Mouse (Mus musculus): ENCODE measurements around the gene Icam4.

Icam4 gene

DNA sequence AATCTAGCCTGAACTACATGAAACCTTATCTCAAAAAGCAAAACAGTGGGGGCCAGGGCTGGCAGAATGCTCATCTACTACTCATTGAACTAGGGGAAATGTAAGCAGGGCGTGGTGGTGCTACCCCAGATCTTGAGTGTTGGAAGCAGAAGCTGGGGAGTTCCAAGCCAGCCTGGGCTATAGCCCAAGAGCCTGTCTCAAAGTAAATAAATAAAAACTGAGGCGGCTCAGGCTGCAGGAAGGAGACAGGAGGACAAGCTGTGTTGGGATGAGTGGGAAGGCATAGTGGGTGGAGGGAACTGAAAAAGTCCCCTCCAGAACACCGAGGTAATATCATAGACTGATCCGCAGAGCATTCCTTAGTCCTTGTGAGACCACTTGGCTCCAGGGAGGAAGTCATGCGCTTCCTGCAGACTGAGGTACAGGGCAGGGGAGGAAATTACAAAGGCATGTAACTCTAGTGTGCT is 17.3 kb upstream of the Icam4 start:
- no peak for DNase-seq (ENCODE audit: low read depth in 2 of 2, low spot score in 2 of 2)

DNA sequence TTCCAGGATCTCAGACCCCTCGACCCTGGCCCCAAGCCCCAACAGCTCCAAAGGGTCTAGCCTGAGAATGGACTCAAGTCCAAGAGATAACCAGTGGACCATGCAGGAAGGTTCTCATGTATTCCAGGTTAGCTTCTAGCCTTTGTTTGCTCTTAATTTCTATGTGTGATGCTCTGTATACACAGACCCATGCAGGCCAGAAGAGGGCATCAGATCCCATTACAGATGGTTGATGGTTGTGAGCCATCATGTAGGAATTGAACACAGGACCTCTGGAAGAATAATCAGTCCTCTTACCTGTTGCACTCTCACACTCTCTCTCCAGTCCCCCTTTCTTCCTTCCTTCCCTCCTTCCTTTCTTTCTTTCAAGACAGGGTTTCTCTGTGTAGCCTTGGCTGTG is 16.8 kb upstream of the Icam4 start:
- DNase-seq (ENCODE audit: low read depth in 2 of 2, low spot score in 2 of 2) = no peak

DNA sequence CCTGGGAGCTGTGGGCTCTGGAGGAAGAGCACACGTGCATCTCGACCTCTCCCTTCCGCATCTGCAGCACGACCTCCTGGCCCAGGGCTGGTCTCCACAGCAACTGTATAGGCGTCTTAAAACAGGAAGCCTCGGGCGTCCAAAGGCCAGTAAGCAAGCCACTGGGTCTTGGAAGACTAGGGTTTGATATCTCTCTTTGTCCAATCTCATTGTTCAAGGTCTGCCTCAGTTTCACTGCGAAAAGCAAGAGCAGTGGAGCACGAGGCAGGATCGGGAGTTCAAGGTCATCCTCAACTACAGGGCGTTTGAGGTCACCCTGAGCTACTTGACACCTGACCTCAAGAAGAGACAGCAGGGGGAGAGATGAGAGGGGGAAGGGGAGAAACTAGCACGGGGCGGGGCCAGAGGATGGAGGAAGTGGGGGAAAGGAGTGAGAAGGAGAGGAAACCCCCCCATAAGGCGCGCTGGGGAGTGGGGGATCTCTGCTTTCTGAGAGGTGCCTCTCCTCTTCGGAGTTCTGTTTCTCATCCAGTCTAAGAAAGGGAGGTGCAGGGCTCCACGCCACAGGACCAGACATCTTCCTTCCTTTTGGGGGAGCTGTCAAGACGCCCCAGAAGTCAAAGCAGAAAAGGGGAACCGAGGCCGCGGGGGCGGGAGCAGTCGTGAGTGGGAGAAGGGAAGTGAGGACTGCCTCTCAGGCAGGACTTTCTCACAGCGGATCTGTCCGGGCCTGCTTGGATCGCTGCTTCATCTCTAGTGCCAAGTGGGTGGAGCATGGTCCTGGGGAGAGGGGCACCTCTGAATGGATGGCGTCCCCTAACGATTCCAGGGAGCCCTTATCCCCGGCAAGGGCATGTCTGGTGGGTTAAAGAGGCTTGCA is 14.2 kb upstream of the Icam4 start:
- peak in 1 of 2 experiments; percentile 36 for DNase-seq (ENCODE audit: low read depth in 2 of 2, low spot score in 2 of 2)

DNA sequence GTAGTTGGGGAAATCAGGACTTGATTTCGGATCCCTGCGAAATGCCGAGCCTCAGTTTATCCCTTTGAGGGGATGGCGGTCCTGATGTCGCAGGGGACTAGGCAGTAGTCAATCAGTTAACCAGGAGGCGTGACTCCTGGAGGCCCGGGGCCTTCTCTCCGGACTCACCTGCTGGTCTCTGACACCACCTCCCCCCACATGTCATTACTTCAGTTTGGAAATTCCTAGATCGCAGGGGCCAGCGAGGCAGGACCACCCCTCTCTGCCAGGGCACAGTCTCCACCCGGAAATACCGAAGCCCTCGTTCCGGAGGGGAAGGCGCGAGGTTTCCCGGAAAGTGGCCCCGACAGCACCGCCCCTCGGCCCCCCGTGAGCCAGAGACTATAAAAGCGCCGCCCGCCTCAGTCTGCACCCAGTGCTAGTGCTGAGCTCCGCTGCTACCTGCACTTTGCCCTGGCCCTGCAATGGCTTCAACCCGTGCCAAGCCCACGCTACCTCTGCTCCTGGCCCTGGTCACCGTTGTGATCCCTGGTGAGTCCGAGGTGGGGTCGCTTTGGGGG is 13.5 kb upstream of the Icam4 start, which contains the start of gene Icam1:
TSS of gene Icam1 (plus strand) at position 415 of the 560 bp plus-strand sequence.
- peak; percentile 80 to 84 for DNase-seq (ENCODE audit: low read depth in 2 of 2, low spot score in 2 of 2)

DNA sequence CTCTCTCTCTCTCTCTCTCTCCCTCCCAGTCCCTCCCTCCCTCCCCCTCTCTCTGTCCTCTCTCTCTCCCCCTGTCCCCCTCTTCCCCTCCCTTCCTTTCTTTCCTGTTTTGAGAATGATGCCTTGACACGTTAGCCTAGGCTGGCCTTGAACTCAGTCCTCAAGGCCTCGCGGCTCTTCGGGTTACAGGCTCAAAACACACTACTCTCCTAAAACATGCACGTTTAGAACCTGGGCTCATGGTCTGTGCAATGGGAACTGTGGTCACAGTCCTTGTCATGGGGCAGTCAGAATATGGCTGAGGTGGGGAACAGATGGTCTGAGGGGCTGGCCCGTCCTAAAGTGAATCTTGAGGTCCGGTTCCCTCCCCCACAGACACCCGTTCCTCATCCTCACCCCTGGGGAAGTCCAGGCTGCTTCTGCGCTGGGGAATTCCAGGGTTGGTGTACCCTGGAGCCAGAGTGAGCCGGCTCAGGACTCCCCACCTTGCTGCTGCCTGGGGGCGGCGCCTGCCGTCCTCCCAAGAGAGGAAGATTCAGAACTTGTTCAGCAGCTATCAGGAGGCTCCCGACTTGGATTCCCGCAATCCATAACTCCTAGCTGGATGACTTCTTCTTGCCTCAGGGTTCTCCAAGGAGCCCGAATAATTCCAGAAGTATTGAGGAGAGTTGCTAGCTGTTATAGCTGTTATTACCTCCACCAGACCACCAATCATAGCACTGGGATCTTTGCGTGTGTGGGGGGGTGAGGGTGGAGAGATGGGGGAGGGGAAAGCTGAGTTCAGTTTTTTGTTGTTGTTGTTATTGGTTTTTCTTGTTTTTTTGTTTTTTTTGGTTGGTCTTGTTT is 12.6 kb upstream of the Icam4 start:
- DNase-seq (ENCODE audit: low read depth in 2 of 2, low spot score in 2 of 2) = no peak

DNA sequence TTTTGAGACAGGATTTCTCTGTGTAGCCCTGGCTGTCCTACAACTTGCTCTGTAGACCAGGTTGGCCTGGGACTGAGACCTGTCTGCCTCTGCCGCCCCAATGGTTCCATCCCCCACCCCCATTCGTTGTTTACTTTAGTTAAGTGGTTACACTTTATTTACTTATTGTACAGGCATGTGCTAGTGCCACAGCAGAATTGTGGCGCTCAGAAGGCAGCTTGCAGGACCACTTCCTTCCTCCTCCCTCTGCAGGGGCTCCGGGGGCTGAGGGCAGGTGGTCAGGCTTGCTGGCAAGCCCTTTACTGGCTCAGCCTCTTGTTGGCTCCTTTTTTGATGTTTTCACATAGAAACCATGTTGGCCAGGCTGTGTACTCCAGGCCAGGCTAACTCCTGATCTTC is 12.0 kb upstream of the Icam4 start:
- no peak for DNase-seq (ENCODE audit: low read depth in 2 of 2, low spot score in 2 of 2)

DNA sequence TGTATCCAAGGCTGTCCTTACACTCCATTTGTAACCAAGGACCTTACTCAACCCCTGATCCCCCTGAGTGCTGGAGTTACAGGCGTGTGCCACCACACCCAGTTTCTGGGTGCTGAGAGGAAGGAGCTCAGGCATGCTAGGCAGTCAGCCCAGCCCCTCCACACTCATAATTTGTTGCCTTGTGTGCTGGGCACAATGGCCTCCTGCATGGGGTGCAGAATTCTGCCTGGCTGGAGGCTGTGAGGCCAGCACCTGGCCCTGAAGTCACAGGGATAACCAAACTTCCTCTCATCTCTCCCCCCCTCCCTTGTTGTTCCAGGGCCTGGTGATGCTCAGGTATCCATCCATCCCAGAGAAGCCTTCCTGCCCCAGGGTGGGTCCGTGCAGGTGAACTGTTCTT is 10.6 kb upstream of the Icam4 start:
- no peak for DNase-seq (ENCODE audit: low read depth in 2 of 2, low spot score in 2 of 2)

DNA sequence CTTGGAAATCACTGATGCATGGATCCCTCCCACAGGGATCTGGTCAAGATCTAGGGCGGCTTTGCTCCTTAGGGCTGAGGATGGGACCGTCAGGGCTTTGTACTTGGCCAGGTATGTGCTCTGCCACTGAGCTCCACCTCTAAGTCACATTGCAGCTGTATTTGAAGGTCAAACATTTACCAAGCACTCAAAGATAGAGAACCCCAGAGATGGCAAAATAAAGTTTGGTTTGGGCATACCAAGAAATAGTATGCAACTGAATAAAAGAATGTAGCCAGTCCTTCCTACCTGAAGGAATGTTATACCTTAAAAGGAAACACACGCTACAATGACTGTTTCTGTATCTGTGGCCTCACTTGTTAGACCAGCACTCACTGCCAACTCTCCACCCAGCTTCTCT is 7.8 kb upstream of the Icam4 start:
- DNase-seq (ENCODE audit: low read depth in 2 of 2, low spot score in 2 of 2) = no peak

DNA sequence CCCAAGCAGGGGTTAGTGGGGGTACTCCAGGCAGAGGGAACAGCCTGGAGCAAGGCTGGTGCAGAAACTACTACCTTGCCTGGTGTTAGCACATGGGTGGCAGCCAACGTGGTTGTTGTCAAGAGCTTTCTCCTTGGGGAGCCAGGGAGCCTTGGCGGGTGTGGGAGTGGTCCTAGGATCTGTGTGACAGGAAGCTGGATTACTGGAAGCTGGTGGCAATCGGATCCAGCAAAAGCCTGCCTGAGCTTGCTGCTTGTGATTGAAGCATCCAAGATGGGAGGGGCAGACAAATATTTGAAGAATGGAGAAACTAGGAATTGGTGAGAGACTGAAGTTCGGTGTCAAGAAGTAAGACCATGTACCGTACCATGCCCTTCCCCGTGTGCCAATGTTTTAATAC is 6.9 kb upstream of the Icam4 start:
- DNase-seq (ENCODE audit: low read depth in 2 of 2, low spot score in 2 of 2) = no peak

DNA sequence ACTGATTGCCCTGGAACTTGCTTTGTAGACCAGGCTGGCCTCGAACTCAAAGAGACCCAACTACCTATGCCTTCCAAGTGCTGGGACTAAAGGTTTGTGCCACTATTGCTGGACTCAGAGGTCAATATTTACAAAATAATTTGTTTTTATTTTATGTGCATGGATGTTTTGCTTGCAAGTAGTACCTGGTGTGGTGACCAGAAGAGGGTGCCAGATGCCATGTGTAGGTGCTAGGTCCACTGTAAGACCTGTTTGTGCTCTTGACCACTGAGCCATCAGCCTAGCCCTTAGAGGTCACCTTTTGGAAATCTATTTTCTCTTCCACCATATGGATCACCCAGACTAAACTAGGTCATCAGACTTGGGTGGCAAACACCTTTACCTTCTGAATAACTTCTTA is 6.4 kb upstream of the Icam4 start:
- no peak for DNase-seq (ENCODE audit: low read depth in 2 of 2, low spot score in 2 of 2)

DNA sequence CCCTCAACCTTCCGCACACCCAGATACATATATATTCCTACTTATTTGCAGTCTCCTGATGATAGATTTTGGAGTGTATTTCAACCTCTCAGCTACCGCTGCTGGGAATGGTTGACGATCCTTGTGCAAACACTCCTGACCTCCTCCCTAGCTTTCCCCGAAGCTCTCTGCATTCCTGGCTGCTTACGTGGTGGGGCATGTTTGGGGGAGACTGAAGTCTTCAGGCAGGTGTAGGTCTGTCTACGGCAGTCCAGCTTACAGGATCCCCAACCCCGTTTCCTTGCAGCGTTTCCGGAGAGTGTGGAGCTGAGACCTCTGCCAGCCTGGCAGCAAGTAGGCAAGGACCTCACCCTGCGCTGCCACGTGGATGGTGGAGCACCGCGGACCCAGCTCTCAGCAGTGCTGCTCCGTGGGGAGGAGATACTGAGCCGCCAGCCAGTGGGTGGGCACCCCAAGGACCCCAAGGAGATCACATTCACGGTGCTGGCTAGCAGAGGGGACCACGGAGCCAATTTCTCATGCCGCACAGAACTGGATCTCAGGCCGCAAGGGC is 3.8 kb upstream of the Icam4 start:
- no peak for DNase-seq (ENCODE audit: low read depth in 2 of 2, low spot score in 2 of 2)

DNA sequence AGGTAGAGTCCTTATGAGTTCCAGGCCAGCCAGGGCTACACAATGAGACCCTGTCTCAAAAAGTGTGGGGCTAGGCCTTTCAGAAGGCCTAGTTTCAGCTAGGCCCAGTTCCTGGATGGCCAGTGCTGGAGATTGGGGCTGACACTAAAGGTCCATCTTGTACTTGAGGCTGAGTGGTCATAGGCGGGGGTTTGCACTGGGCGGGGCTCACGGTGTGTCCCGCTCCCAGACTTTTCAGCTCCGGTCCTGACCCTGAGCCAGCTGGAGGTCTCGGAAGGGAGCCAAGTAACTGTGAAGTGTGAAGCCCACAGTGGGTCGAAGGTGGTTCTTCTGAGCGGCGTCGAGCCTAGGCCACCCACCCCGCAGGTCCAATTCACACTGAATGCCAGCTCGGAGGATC is 2.3 kb upstream of the Icam4 start:
- DNase-seq (ENCODE audit: low read depth in 2 of 2, low spot score in 2 of 2) = no peak

DNA sequence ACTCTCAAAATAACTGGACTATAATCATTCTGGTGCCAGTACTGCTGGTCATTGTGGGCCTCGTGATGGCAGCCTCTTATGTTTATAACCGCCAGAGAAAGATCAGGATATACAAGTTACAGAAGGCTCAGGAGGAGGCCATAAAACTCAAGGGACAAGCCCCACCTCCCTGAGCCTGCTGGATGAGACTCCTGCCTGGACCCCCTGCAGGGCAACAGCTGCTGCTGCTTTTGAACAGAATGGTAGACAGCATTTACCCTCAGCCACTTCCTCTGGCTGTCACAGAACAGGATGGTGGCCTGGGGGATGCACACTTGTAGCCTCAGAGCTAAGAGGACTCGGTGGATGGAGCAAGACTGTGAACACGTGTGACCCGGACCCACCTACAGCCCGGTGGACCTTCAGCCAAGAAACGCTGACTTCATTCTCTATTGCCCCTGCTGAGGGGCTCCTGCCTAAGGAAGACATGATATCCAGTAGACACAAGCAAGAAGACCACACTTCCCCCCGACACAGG is 1.3 kb upstream of the Icam4 start:
- DNase-seq (ENCODE audit: low read depth in 2 of 2, low spot score in 2 of 2) = no peak

DNA sequence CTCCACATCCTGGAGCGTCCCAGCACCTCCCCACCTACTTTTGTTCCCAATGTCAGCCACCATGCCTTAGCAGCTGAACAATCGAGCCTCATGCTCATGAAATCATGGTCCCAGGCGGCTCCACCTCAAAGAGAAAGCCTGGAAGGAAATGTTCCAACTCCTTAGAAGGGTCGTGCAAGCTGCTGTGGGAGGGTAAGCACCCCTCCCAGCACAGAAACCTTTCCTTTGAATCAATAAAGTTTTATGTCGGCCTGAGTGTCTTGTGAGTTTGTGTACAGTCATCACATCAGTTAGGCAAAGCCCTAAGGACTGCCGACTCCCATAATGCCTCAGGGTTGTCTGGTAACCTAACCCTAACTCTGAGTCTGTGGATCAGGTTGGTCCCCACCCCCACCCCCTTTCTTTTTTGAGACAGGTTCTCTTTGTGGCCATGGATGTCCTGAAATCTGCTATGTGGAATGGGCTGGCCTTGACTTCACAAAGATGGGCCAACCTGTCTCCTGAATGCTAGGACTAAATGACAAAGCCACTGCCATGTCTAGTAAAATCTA is 538 bp upstream of the Icam4 start:
- DNase-seq (ENCODE audit: low read depth in 2 of 2, low spot score in 2 of 2) = no peak

DNA sequence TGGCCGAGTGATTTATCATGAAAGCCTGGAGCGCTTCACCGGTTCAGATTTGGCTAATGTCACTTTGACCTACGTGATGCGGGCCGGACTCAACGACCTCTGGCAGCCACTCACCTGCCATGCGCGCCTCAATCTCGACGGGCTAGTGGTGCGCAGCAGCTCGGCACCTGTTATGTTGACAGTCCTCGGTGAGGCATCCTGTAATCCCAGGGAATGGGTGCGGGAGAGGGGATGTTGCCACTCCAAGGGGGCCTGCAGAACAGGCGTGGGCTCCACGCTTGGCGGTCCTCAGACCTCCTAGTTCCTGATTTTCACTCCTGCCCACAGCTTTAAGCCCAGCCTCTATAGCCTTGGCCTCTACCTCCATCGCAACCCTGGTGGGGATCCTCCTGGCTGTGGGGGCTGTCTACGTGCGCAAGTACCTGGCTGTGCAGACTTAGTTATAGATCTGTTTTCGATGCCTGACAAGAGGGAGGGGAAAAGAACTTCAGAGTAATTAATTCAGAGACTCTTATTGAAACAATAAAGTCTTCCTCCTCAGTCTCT is 955 bp downstream of the Icam4 start:
- peak in 1 of 2 experiments; percentile 26 for DNase-seq (ENCODE audit: low read depth in 2 of 2, low spot score in 2 of 2)

DNA sequence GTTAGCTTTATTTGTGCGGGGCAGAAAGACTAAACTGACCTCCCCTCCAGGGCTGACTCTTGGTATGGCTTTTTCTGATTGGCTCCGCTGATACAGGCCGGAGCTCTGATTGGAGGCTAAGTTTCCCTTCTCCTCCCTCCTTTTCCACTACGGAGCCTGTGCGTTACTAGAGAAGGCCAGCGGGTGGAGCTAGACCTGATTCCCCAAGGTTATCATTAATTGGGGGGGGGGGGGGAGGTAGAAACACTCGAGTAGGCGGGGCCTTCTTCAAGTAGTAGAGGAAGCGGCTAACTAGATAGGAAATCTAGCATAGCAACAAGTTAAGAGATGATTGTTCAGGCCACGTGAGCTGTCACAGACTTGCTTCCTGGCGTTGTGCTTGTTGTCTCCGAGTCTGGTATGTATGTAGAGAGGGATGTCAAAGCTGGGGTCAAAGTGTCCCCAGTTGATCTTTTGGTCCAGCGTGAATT is 1.6 kb downstream of the Icam4 start:
- DNase-seq (ENCODE audit: low read depth in 2 of 2, low spot score in 2 of 2) = peak; percentile 80 to 89

DNA sequence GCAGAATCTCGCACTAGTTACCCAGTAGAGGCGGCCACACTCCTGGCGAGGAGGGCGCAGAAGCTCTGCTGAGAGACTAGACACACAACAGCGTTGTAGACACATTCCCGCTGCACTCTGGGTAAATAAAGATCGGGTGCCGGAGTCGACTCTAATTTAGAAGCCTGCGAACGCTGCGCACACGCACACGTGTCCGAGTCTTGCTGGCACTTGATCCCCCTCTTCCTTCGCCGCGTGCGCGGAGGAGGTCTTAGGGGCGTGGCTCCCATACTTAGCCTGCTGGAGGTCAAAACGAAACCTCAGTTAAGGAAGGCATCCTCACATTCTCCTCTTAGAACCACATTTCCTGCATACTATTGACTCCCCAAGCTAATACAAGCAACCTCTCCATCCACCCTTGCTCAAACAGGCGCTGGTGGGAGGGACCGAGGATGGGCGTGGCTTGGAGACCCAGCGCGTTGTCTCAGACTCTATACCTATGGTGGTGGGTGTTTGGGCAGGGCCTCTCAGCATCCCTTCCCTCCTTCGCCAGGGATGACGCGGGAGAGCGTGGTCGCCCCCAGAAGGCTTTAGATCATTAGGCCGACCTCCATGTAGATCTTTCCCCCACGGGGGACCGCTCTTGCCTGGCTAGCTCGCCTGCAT is 2.2 kb downstream of the Icam4 start:
- peak in 1 of 2 experiments; percentile 60 for DNase-seq (ENCODE audit: low read depth in 2 of 2, low spot score in 2 of 2)

DNA sequence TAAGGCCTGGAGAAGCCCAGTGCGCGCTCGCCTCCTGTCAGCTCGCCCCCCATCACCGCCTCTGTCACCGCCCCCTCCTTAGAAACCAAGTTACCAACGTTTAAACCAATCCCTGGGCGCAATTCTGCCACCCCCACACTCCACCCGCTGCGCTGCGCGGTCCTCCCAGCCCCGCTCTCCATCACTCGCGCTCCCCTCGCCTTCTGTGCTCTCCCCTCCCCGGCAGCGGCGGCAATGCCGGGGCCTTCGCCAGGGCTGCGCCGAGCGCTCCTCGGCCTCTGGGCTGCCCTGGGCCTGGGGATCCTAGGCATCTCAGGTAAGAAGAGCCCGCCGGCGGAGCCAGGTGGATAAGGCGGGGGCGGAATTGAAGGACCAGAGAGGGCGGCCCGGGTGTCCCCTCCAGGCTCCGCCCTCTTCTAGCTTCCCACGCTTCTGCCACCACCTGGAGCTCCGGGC is 2.8 kb downstream of the Icam4 start, which contains the start of gene Icam5:
TSS of gene Icam5 (plus strand) at position 178 of the 456 bp plus-strand sequence.
- DNase-seq (ENCODE audit: low read depth in 2 of 2, low spot score in 2 of 2) = peak in 1 of 2 experiments; percentile 32

DNA sequence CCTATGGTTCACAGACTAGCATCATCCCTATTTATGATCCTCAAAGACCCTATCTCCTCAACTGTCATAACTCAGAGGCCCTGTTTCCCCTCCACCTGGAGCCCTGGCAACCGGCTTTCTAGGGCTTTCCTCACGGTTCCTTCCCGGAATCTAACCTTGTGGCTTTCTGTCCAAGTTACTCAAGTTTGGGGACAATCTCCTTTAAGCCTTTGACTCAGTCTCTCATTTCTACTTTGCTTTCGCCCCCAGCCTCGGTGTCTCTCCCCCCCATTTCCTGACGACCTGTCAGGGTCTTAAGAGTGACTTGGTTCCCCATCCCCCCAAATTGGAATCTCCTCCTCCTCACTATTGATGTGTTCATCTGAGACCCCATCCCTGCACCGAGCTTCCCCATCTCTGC is 3.3 kb downstream of the Icam4 start:
- DNase-seq (ENCODE audit: low read depth in 2 of 2, low spot score in 2 of 2) = no peak

DNA sequence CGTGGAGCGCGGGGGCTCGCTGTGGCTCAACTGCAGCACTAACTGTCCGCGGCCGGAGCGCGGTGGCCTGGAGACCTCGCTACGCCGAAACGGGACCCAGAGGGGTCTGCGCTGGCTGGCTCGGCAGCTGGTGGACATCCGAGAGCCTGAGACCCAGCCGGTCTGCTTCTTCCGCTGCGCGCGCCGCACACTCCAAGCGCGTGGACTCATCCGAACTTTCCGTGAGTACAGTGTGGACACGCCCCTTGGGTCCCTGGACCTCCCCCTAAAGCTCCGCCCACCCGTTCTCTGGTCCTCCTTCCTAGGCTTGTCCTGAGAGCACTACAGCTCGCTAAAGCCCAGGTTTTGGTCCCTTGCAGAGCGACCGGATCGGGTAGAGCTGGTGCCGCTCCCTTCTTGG is 4.0 kb downstream of the Icam4 start:
- DNase-seq (ENCODE audit: low read depth in 2 of 2, low spot score in 2 of 2) = peak; percentile 65 to 82
